Comparison of ENCODE assay signal across 13 mouse cellular contexts in genomic region chr1:75503651-75503980, GRCm38 (mm10). TPM values are rescaled to one million over a fixed set of nuclear protein-coding genes. Genes with fewer than 3 reads are reported as not detected.
A peak's percentile ranks its signal among the peaks of the same experiment; 100 is the strongest.
DNase-seq lines count a peak whose midpoint lies in the region; ATAC-seq and TF ChIP-seq lines count a peak whose summit lies in the region.
"Had no signal": no experiment of that assay in that cellular context is flagged by ENCODE, and none has a peak within 500 bp of the region (broad histone marks: within the 10 kb centered on the region; RNA-seq: fewer than 3 reads in every experiment).

No protein-coding gene starts in this region.

- WGBS in hindbrain, embryonic 10.5 days, result 67% methylated on average over 23 of the region's 23 CpGs
- WGBS in hindbrain, postnatal 0 days, result 72% methylated on average over 23 of the region's 23 CpGs
- 71% methylated on average over 23 of the region's 23 CpGs for WGBS in intestine, embryonic 16.5 days
- 76% methylated on average over 23 of the region's 23 CpGs for WGBS in forebrain, embryonic 12.5 days

- TF ChIP-seq POLR2A in testis, adult 2 months (IDR thresholded peaks at IDR 0.05; ENCODE audit: control insufficient read depth, low read depth, low read length), result no peak

- TF ChIP-seq CTCF in hindbrain, postnatal 0 days (IDR thresholded peaks at IDR 0.05; ENCODE audit: low read depth), result no peak
- no peak for TF ChIP-seq CTCF in testis, adult 2 months (IDR thresholded peaks at IDR 0.05; ENCODE audit: control insufficient read depth, insufficient read depth, insufficient replicate concordance, low read depth, low read length)

- peaks cover 58% of the 10 kb centered on the region for H3K27me3 ChIP-seq in hindbrain, embryonic 10.5 days (ENCODE audit: insufficient read depth, poor library complexity, severe bottlenecking)
- H3K27me3 ChIP-seq in hindbrain, postnatal 0 days (ENCODE audit: insufficient read depth, low read length), result no peaks in the 10 kb centered on the region
- H3K27me3 ChIP-seq in testis, adult 2 months (ENCODE audit: control insufficient read depth, insufficient read depth, low read length), result no peaks in the 10 kb centered on the region
- H3K27me3 ChIP-seq in intestine, embryonic 16.5 days (replicated peaks; ENCODE audit: control insufficient read depth, insufficient read depth, low read length), result no peaks in the 10 kb centered on the region
- peaks cover 17% of the 10 kb centered on the region for H3K27me3 ChIP-seq in forebrain, embryonic 12.5 days
- H3K27me3 ChIP-seq: forebrain, embryonic 15.5 days had no signal

- H3K4me3 ChIP-seq in hindbrain, embryonic 10.5 days, result peak overlapping the region; percentile 11; the same call in 1 of the 2 replicates
- H3K4me3 ChIP-seq in hindbrain, postnatal 0 days (ENCODE audit: low read length), result no peak overlapping the region
- peak overlapping the region; percentile 47 for H3K4me3 ChIP-seq in testis, adult 2 months (ENCODE audit: control insufficient read depth, low read depth, low read length)
- H3K4me3 ChIP-seq in intestine, embryonic 16.5 days (ENCODE audit: low read length), result peak overlapping the region; percentile 12; the same call in 1 of the 2 replicates
- no peak overlapping the region for H3K4me3 ChIP-seq in forebrain, embryonic 12.5 days (replicated peaks)
- H3K4me3 ChIP-seq: forebrain, embryonic 15.5 days; neural tube, embryonic 13.5 days had no signal

- H3K4me2 ChIP-seq in hindbrain, postnatal 0 days (ENCODE audit: low read depth, low read length), result no peak overlapping the region
- peak overlapping the region; percentile 97; the same call in 1 of the 2 replicates for H3K4me2 ChIP-seq in intestine, embryonic 16.5 days (ENCODE audit: low read depth, low read length)
- no peak overlapping the region for H3K4me2 ChIP-seq in forebrain, embryonic 12.5 days
- H3K4me2 ChIP-seq: forebrain, embryonic 15.5 days had no signal

- no peaks in the 10 kb centered on the region for H3K9me3 ChIP-seq in hindbrain, embryonic 10.5 days
- no peaks in the 10 kb centered on the region for H3K9me3 ChIP-seq in hindbrain, postnatal 0 days (ENCODE audit: low read length)
- H3K9me3 ChIP-seq in intestine, embryonic 16.5 days (ENCODE audit: control insufficient read depth, low read length), result no peaks in the 10 kb centered on the region
- no peaks in the 10 kb centered on the region for H3K9me3 ChIP-seq in forebrain, embryonic 12.5 days
- H3K9me3 ChIP-seq: forebrain, embryonic 15.5 days; neural tube, embryonic 13.5 days had no signal

- no peak overlapping the region for H3K27ac ChIP-seq in hindbrain, embryonic 10.5 days
- no peak overlapping the region for H3K27ac ChIP-seq in hindbrain, postnatal 0 days
- no peak overlapping the region for H3K27ac ChIP-seq in testis, adult 2 months (ENCODE audit: control insufficient read depth, insufficient read depth, low read depth, low read length)
- no peak overlapping the region for H3K27ac ChIP-seq in intestine, embryonic 16.5 days (ENCODE audit: low read length)
- H3K27ac ChIP-seq in forebrain, embryonic 12.5 days, result no peak overlapping the region
- H3K27ac ChIP-seq: forebrain, embryonic 15.5 days; neural tube, embryonic 13.5 days had no signal

- DNase-seq in hindbrain, embryonic 10.5 days (ENCODE audit: low spot score), result no peak
- DNase-seq in hindbrain, postnatal 0 days (ENCODE audit: low spot score), result no peak
- no peak for DNase-seq in testis, postnatal 14 days (ENCODE audit: low spot score)
- no peak for DNase-seq in cerebellum, adult 11-12 months
- DNase-seq: cerebellum, postnatal 36 days; thymus, postnatal 36 days had no signal

- ATAC-seq in hindbrain, postnatal 0 days, result no peak
- ATAC-seq in intestine, embryonic 16.5 days, result no peak
- no peak for ATAC-seq in forebrain, embryonic 12.5 days (ENCODE audit: low FRiP score)
- ATAC-seq: forebrain, embryonic 15.5 days; inflammation-experienced regulatory T-cells, adult 6 months had no signal

- peaks cover 52% of the 10 kb centered on the region for H3K36me3 ChIP-seq in hindbrain, embryonic 10.5 days
- peaks cover 12% of the 10 kb centered on the region; the same call in 1 of the 2 replicates for H3K36me3 ChIP-seq in hindbrain, postnatal 0 days (ENCODE audit: insufficient read depth, low read length)
- no peaks in the 10 kb centered on the region for H3K36me3 ChIP-seq in testis, adult 2 months (ENCODE audit: control insufficient read depth, insufficient read depth, low read length)
- H3K36me3 ChIP-seq in intestine, embryonic 16.5 days (ENCODE audit: control insufficient read depth, insufficient read depth, low read length), result peaks cover 19% of the 10 kb centered on the region
- peaks cover 40% of the 10 kb centered on the region for H3K36me3 ChIP-seq in forebrain, embryonic 12.5 days (replicated peaks)

- H3K4me1 ChIP-seq in hindbrain, embryonic 10.5 days (replicated peaks), result peaks cover 53% of the 10 kb centered on the region
- 0 out of 2 replicates have a peak, but pooled peaks cover 11% of the 10 kb centered on the region for H3K4me1 ChIP-seq in hindbrain, postnatal 0 days (ENCODE audit: insufficient read depth, low read length)
- H3K4me1 ChIP-seq in testis, adult 2 months (ENCODE audit: control insufficient read depth, insufficient read depth, low read length), result peaks cover 32% of the 10 kb centered on the region
- peaks cover 29% of the 10 kb centered on the region for H3K4me1 ChIP-seq in intestine, embryonic 16.5 days (ENCODE audit: control insufficient read depth, insufficient read depth, low read length)
- peaks cover 20% of the 10 kb centered on the region for H3K4me1 ChIP-seq in forebrain, embryonic 12.5 days

- no peak overlapping the region for H3K9ac ChIP-seq in hindbrain, postnatal 0 days (replicated peaks; ENCODE audit: low read length)
- peak overlapping the region; percentile 24; the same call in 1 of the 2 replicates for H3K9ac ChIP-seq in intestine, embryonic 16.5 days (ENCODE audit: low read depth, low read length)
- no peak overlapping the region for H3K9ac ChIP-seq in forebrain, embryonic 12.5 days
- H3K9ac ChIP-seq: forebrain, embryonic 15.5 days; neural tube, embryonic 13.5 days had no signal

RNA-seq across cellular contexts. Expression of gene Obsl1, which starts 2.6 kb away (rescaled TPM):
- 37.9 and 44.2 TPM in 2 replicates for polyA plus RNA-seq in hindbrain, embryonic 10.5 days (2016; fragmentation: Nextera tagmentation; extraction: Ambion mirVana)
- 52.4 and 62.4 TPM in 2 replicates for total RNA-seq in hindbrain, postnatal 0 days (2014; rRNA removed)
- 22.7 and 23.9 TPM in 2 replicates for polyA plus RNA-seq in hindbrain, postnatal 0 days (2015; fragmentation: Nextera tagmentation; extraction: Ambion mirVana)
- polyA plus RNA-seq in testis, adult 2 months (2012; rRNA removed), result 46.0 and 47.0 TPM in 2 replicates
- 38.7 and 42.7 TPM in 2 replicates for polyA plus RNA-seq in intestine, embryonic 16.5 days (2015; fragmentation: Nextera tagmentation; extraction: Ambion mirVana)
- 31.8 and 36.8 TPM in 2 replicates for polyA plus RNA-seq in forebrain, embryonic 12.5 days (2016; fragmentation: Nextera tagmentation; extraction: Ambion mirVana)
- polyA plus RNA-seq: inflammation-experienced regulatory T-cells, adult 6 months had no signal

RNA-seq across cellular contexts. Expression of gene Inha, which starts 3.3 kb away (rescaled TPM):
- polyA plus RNA-seq in hindbrain, embryonic 10.5 days (2016; fragmentation: Nextera tagmentation; extraction: Ambion mirVana), result 2.7 TPM in 2 replicates
- 28.9 and 31.8 TPM in 2 replicates for total RNA-seq in hindbrain, postnatal 0 days (2014; rRNA removed)
- polyA plus RNA-seq in hindbrain, postnatal 0 days (2015; fragmentation: Nextera tagmentation; extraction: Ambion mirVana), result 20.3 TPM in 2 replicates
- polyA plus RNA-seq in testis, adult 2 months (2012; rRNA removed), result 160 and 210 TPM in 2 replicates
- polyA plus RNA-seq in intestine, embryonic 16.5 days (2015; fragmentation: Nextera tagmentation; extraction: Ambion mirVana), result 6.6 and 7.3 TPM in 2 replicates
- 5.9 and 6.6 TPM in 2 replicates for polyA plus RNA-seq in forebrain, embryonic 12.5 days (2016; fragmentation: Nextera tagmentation; extraction: Ambion mirVana)
- total RNA-seq: MEL had no signal
- polyA plus RNA-seq: inflammation-experienced regulatory T-cells, adult 6 months had no signal

RNA-seq across cellular contexts. Expression of gene Stk11ip, which starts 17.7 kb away (rescaled TPM):
- 29.6 and 30.0 TPM in 2 replicates for polyA plus RNA-seq in hindbrain, embryonic 10.5 days (2016; fragmentation: Nextera tagmentation; extraction: Ambion mirVana)
- total RNA-seq in hindbrain, postnatal 0 days (2014; rRNA removed), result 27.9 and 46.9 TPM in 2 replicates
- 13.5 and 14.0 TPM in 2 replicates for polyA plus RNA-seq in hindbrain, postnatal 0 days (2015; fragmentation: Nextera tagmentation; extraction: Ambion mirVana)
- polyA plus RNA-seq in testis, adult 2 months (2012; rRNA removed), result 22.4 and 24.2 TPM in 2 replicates
- 16.6 and 17.8 TPM in 2 replicates for polyA plus RNA-seq in intestine, embryonic 16.5 days (2015; fragmentation: Nextera tagmentation; extraction: Ambion mirVana)
- polyA plus RNA-seq in forebrain, embryonic 12.5 days (2016; fragmentation: Nextera tagmentation; extraction: Ambion mirVana), result 24.4 and 27.8 TPM in 2 replicates

RNA-seq across cellular contexts. Expression of gene Tmem198, which starts 24.3 kb away (rescaled TPM):
- polyA plus RNA-seq in hindbrain, embryonic 10.5 days (2016; fragmentation: Nextera tagmentation; extraction: Ambion mirVana), result 8.6 and 20.4 TPM in 2 replicates
- 52.7 and 69.3 TPM in 2 replicates for total RNA-seq in hindbrain, postnatal 0 days (2014; rRNA removed)
- 33.9 and 36.4 TPM in 2 replicates for polyA plus RNA-seq in hindbrain, postnatal 0 days (2015; fragmentation: Nextera tagmentation; extraction: Ambion mirVana)
- 7.2 and 8.9 TPM in 2 replicates for polyA plus RNA-seq in testis, adult 2 months (2012; rRNA removed)
- polyA plus RNA-seq in intestine, embryonic 16.5 days (2015; fragmentation: Nextera tagmentation; extraction: Ambion mirVana), result 1.5 and 1.9 TPM in 2 replicates
- polyA plus RNA-seq in forebrain, embryonic 12.5 days (2016; fragmentation: Nextera tagmentation; extraction: Ambion mirVana), result 20.8 and 24.1 TPM in 2 replicates

RNA-seq across cellular contexts. Expression of gene Chpf, which starts 24.5 kb away (rescaled TPM):
- polyA plus RNA-seq in hindbrain, embryonic 10.5 days (2016; fragmentation: Nextera tagmentation; extraction: Ambion mirVana), result 25.1 and 29.8 TPM in 2 replicates
- total RNA-seq in hindbrain, postnatal 0 days (2014; rRNA removed), result 155 and 173 TPM in 2 replicates
- 55.3 and 55.8 TPM in 2 replicates for polyA plus RNA-seq in hindbrain, postnatal 0 days (2015; fragmentation: Nextera tagmentation; extraction: Ambion mirVana)
- polyA plus RNA-seq in testis, adult 2 months (2012; rRNA removed), result 39.5 and 40.8 TPM in 2 replicates
- 25.2 and 28.8 TPM in 2 replicates for polyA plus RNA-seq in intestine, embryonic 16.5 days (2015; fragmentation: Nextera tagmentation; extraction: Ambion mirVana)
- polyA plus RNA-seq in forebrain, embryonic 12.5 days (2016; fragmentation: Nextera tagmentation; extraction: Ambion mirVana), result 21.6 and 25.8 TPM in 2 replicates

Comparison
In these comparisons a context has a peak if more than half of its experiments do, and no peak if none do; other contexts are left out.
1. H3K4me3 ChIP-seq: peak in hindbrain, embryonic 10.5 days (single experiment), testis, adult 2 months (single experiment) and intestine, embryonic 16.5 days (single experiment); none in hindbrain, postnatal 0 days (single experiment) and forebrain, embryonic 12.5 days (single experiment).